Mouse (Mus musculus): ENCODE results near the gene Ptpn21.

- no peak for TF ChIP-seq POLR2A (IDR thresholded peaks at IDR 0.05; ENCODE audit: insufficient read length, low read depth)
- TF ChIP-seq E2F4 (IDR thresholded peaks at IDR 0.05; ENCODE audit: insufficient read depth): no peak
- no peak for TF ChIP-seq MAX (IDR thresholded peaks at IDR 0.05; ENCODE audit: low read depth)
- no peak for TF ChIP-seq SRF (IDR thresholded peaks at IDR 0.05; ENCODE audit: control insufficient read depth, insufficient read length, low read depth)
Observed at GRCm38 (mm10) chr12:98724224-98724623, 13.0 kb downstream of the Ptpn21 start.

Measured in myocyte (in vitro differentiated cells).